Mouse (Mus musculus) embryonic facial prominence, embryonic 13.5 days (tissue): Measurements from ENCODE around the gene Stx16. TPM values are rescaled to one million over a fixed set of nuclear protein-coding genes. Genes with fewer than 3 reads are reported as not detected.

ENCODE experiments used
- ATAC-seq: fragments of 200-750 bp; cut with Nextera tagmentation; 2 replicates; pipeline ENCODE4 v1.8.0; 2017; ENCODE audit warnings: low read depth; ENCODE audit not compliant: insufficient number of reproducible peaks, insufficient read depth, low FRiP score, low TSS enrichment
- H3K27ac ChIP-seq: fragments of 300-500 bp; sonication (generic); 2 replicates; pipeline ENCODE4 v1.5.1; 2015; ENCODE audit warnings: moderate library complexity, mild to moderate bottlenecking, inconsistent platforms
- H3K27me3 ChIP-seq: fragments of 300-500 bp; sonication (generic); 2 replicates; pipeline ENCODE4 v1.6.1; 2015; ENCODE audit warnings: mild to moderate bottlenecking, inconsistent platforms
- H3K36me3 ChIP-seq: fragments of 300-500 bp; sonication (generic); 2 replicates; pipeline ENCODE4 v1.6.1; 2015; ENCODE audit warnings: mild to moderate bottlenecking, inconsistent platforms
- H3K4me1 ChIP-seq: fragments of 300-500 bp; sonication (generic); 2 replicates; pipeline ENCODE4 v1.6.1; 2015; ENCODE audit warnings: inconsistent platforms
- H3K4me2 ChIP-seq: fragments of 300-500 bp; sonication (generic); 2 replicates; pipeline ENCODE4 v1.6.1; 2015; ENCODE audit warnings: moderate library complexity, mild to moderate bottlenecking, inconsistent platforms
- H3K4me3 ChIP-seq: fragments of 300-500 bp; sonication (generic); 2 replicates; pipeline ENCODE4 v1.5.1; 2015; ENCODE audit warnings: mild to moderate bottlenecking, inconsistent platforms
- H3K9ac ChIP-seq: fragments of 300-500 bp; sonication (generic); 2 replicates; pipeline ENCODE4 v1.6.1; 2015; ENCODE audit warnings: mild to moderate bottlenecking, inconsistent platforms
- H3K9me3 ChIP-seq: fragments of 300-500 bp; sonication (generic); 2 replicates; pipeline ENCODE4 v1.6.1; 2016; ENCODE audit warnings: inconsistent platforms
- WGBS: fragments of 180-500 bp; shearing (Covaris S2); methylation state at CpG from one replicate; pipeline ENCODE4 v1.1.7; 2015; ENCODE audit warnings: mixed read lengths; 5-methylcytosine and 5-hydroxymethylcytosine counted together
- polyA plus RNA-seq: library from polyadenylated mRNA; unstranded; fragments of >200 nt; fragmentation: Nextera tagmentation; extraction: Ambion mirVana; gene quantifications from 2 replicates; pipeline ENCODE4 v1.2.1, GENCODE M21; 2015

Stx16 gene
- polyA plus RNA-seq, 1 experiment from 2014 or later: 13.5 TPM

GRCm38 (mm10) chr2:174114148-174114864 is 38.2 kb downstream of the Stx16 start:
- H3K9me3 ChIP-seq: no peaks in the 10 kb centered on the region
- ATAC-seq: no peak
- H3K36me3 ChIP-seq: peaks cover 60% of the 10 kb centered on the region
- WGBS: 87% methylated on average over 12 of the region's 12 CpGs
- H3K27me3 ChIP-seq: no peaks in the 10 kb centered on the region
- H3K4me2 ChIP-seq: no peak overlapping the region
- no peak overlapping the region for H3K27ac ChIP-seq
- no peak overlapping the region for H3K9ac ChIP-seq
- no peak overlapping the region for H3K4me3 ChIP-seq
- peaks cover 24% of the 10 kb centered on the region for H3K4me1 ChIP-seq

- Histone ChIP-seq H3K4me2 (no peak overlapping the region), H3K9me3 (no peaks in the 10 kb centered on the region), H3K36me3 (peaks cover 86% of the 10 kb centered on the region), H3K4me3 (no peak overlapping the region), H3K27ac (no peak overlapping the region), H3K9ac (no peak overlapping the region), H3K4me1 (peaks cover 7% of the 10 kb centered on the region), H3K27me3 (no peaks in the 10 kb centered on the region)
- 37% methylated on average over 16 of the region's 16 CpGs for WGBS
- peak; percentile 56; the same call in 1 of the 2 replicates for ATAC-seq
Measured at GRCm38 (mm10) chr2:174116929-174117328, 40.8 kb downstream of the Stx16 start.

GRCm38 (mm10) chr2:174118141-174118540 is 42.0 kb downstream of the Stx16 start:
- Histone ChIP-seq H3K4me2 (no peak overlapping the region), H3K27me3 (no peaks in the 10 kb centered on the region), H3K4me1 (peaks cover 7% of the 10 kb centered on the region), H3K27ac (no peak overlapping the region), H3K9me3 (no peaks in the 10 kb centered on the region), H3K36me3 (peaks cover 90% of the 10 kb centered on the region), H3K9ac (no peak overlapping the region), H3K4me3 (no peak overlapping the region)
- no peak for ATAC-seq
- 45% methylated on average over 11 of the region's 11 CpGs for WGBS

GRCm38 (mm10) chr2:174119259-174119658 is 43.2 kb downstream of the Stx16 start:
- 89% methylated on average over 11 of the region's 11 CpGs for WGBS
- ATAC-seq: no peak
- no peak overlapping the region for H3K4me3 ChIP-seq
- H3K4me1 ChIP-seq: peaks cover 7% of the 10 kb centered on the region
- H3K9ac ChIP-seq: no peak overlapping the region
- H3K4me2 ChIP-seq: no peak overlapping the region
- H3K27ac ChIP-seq: no peak overlapping the region
- H3K9me3 ChIP-seq: 0 out of 2 replicates have a peak, but pooled peaks cover 3% of the 10 kb centered on the region
- peaks cover 90% of the 10 kb centered on the region for H3K36me3 ChIP-seq
- H3K27me3 ChIP-seq: no peaks in the 10 kb centered on the region

GRCm38 (mm10) chr2:174120631-174121030 is 44.5 kb downstream of the Stx16 start:
- Histone ChIP-seq H3K4me1 (peaks cover 7% of the 10 kb centered on the region), H3K9me3 (peaks cover 15% of the 10 kb centered on the region), H3K4me2 (no peak overlapping the region), H3K27me3 (no peaks in the 10 kb centered on the region), H3K27ac (no peak overlapping the region), H3K9ac (no peak overlapping the region), H3K4me3 (no peak overlapping the region), H3K36me3 (peaks cover 88% of the 10 kb centered on the region)
- WGBS: 93% methylated on average over 19 of the region's 19 CpGs
- ATAC-seq: no peak

GRCm38 (mm10) chr2:174121411-174121947 is 45.4 kb downstream of the Stx16 start:
- H3K4me2 ChIP-seq: no peak overlapping the region
- H3K27ac ChIP-seq: no peak overlapping the region
- H3K9me3 ChIP-seq: peaks cover 15% of the 10 kb centered on the region
- 54% methylated on average over 12 of the region's 12 CpGs for WGBS
- no peak overlapping the region for H3K9ac ChIP-seq
- ATAC-seq: no peak
- peaks cover 10% of the 10 kb centered on the region for H3K4me1 ChIP-seq
- no peak overlapping the region for H3K4me3 ChIP-seq
- H3K36me3 ChIP-seq: peaks cover 82% of the 10 kb centered on the region
- H3K27me3 ChIP-seq: no peaks in the 10 kb centered on the region

- Histone ChIP-seq H3K27me3 (no peaks in the 10 kb centered on the region), H3K4me3 (no peak overlapping the region), H3K4me2 (no peak overlapping the region), H3K4me1 (peaks cover 14% of the 10 kb centered on the region), H3K9ac (no peak overlapping the region), H3K36me3 (peaks cover 76% of the 10 kb centered on the region), H3K27ac (no peak overlapping the region), H3K9me3 (peaks cover 15% of the 10 kb centered on the region)
- ATAC-seq: no peak
- 93% methylated on average over 2 of the region's 2 CpGs for WGBS
Measured at GRCm38 (mm10) chr2:174122331-174122730, 46.2 kb downstream of the Stx16 start.

GRCm38 (mm10) chr2:174123731-174124130 is 47.6 kb downstream of the Stx16 start:
- no peak for ATAC-seq
- peaks cover 15% of the 10 kb centered on the region for H3K9me3 ChIP-seq
- H3K9ac ChIP-seq: no peak overlapping the region
- H3K4me2 ChIP-seq: no peak overlapping the region
- H3K27me3 ChIP-seq: 0 out of 2 replicates have a peak, but pooled peaks cover 3% of the 10 kb centered on the region
- peaks cover 13% of the 10 kb centered on the region for H3K4me1 ChIP-seq
- H3K4me3 ChIP-seq: no peak overlapping the region
- 37% methylated on average over 3 of the region's 3 CpGs for WGBS
- H3K36me3 ChIP-seq: peaks cover 65% of the 10 kb centered on the region
- H3K27ac ChIP-seq: no peak overlapping the region

GRCm38 (mm10) chr2:174126522-174127375 is 50.6 kb downstream of the Stx16 start:
- Histone ChIP-seq H3K27ac (no peak overlapping the region), H3K4me3 (peak overlapping the region; percentile 16; the same call in 1 of the 2 replicates), H3K27me3 (0 out of 2 replicates have a peak, but pooled peaks cover 3% of the 10 kb centered on the region), H3K9ac (peak overlapping the region; percentile 47), H3K4me2 (peak overlapping the region; percentile 53), H3K36me3 (peaks cover 35% of the 10 kb centered on the region), H3K9me3 (peaks cover 15% of the 10 kb centered on the region), H3K4me1 (peaks cover 13% of the 10 kb centered on the region)
- WGBS: 9% methylated on average over 17 of the region's 21 CpGs
- peak; percentile 63 for ATAC-seq

- ATAC-seq: no peak; the same call in 1 of the 2 replicates
- Histone ChIP-seq H3K4me1 (peaks cover 13% of the 10 kb centered on the region), H3K36me3 (peaks cover 29% of the 10 kb centered on the region), H3K27ac (no peak overlapping the region), H3K9ac (peak overlapping the region; percentile 47), H3K4me3 (0 out of 2 replicates have a peak overlapping the region, but pooled peaks have one; percentile 16), H3K9me3 (peaks cover 15% of the 10 kb centered on the region), H3K4me2 (peak overlapping the region; percentile 53), H3K27me3 (0 out of 2 replicates have a peak, but pooled peaks cover 3% of the 10 kb centered on the region)
- WGBS: 21% methylated on average over 6 of the region's 6 CpGs
Measured at GRCm38 (mm10) chr2:174127376-174127713, 51.2 kb downstream of the Stx16 start.

GRCm38 (mm10) chr2:174128926-174129325 is 52.8 kb downstream of the Stx16 start:
- H3K4me1 ChIP-seq: peaks cover 13% of the 10 kb centered on the region
- WGBS: 77% methylated on average over 6 of the region's 6 CpGs
- H3K36me3 ChIP-seq: peaks cover 13% of the 10 kb centered on the region
- no peak overlapping the region for H3K4me2 ChIP-seq
- H3K9me3 ChIP-seq: peaks cover 15% of the 10 kb centered on the region
- H3K27me3 ChIP-seq: 0 out of 2 replicates have a peak, but pooled peaks cover 3% of the 10 kb centered on the region
- no peak overlapping the region for H3K9ac ChIP-seq
- no peak overlapping the region for H3K4me3 ChIP-seq
- no peak for ATAC-seq
- H3K27ac ChIP-seq: no peak overlapping the region
